Mouse (Mus musculus) fibroblast of lung, adult 2 months (primary cell): ENCODE results near the gene Pnp.
"Not testable (repeated sequence)": the region's sequence is repeated elsewhere in the genome, so short reads cannot be mapped to it uniquely, and the experiment has no call there.

Source experiments
- DNase-seq: peaks from one replicate; pipeline ENCODE4 v3.0.0-alpha.2; 2011; ENCODE audit warnings: low read depth

Pnp gene

DNA sequence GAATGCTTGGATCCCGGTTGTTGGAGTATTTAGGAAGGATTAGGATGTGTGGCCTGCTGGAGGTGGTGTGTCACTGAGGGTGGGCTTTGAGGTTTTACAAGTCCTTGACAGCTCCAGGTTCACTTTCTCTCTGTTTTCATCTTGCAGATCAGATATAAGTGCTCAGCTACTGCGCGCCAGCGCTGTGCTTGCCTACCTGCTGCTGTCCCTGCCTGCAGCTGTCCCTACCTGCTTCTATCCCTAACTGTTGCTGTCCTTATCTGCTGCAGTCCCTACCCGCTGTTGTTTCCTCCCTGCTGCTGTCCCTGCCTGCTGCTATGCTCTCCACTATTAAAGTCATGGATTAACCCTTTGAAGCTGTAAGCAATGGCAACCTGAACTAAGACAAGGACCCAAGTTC is 44.1 kb downstream of the Pnp start:
- no peak for DNase-seq

DNA sequence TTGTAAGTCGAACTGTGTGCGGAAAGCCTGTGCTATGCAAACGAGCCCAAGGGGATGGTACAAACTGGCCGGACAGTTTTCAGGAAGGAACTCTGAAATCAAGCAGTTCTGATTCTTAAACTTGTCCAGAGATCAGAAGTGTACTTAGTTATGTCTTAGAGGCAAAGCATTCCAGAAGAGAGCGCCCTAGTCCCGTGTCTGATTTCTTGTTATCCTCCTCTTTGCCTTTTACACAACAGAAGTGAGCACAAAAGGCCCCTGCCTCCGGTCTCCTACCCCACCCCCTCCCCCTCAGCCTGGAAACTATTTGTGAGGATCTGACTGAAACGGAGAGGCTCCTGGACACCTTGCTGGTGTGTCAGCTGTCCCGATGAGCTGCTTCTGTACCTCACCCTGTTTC is 45.8 kb downstream of the Pnp start:
- no peak for DNase-seq

DNA sequence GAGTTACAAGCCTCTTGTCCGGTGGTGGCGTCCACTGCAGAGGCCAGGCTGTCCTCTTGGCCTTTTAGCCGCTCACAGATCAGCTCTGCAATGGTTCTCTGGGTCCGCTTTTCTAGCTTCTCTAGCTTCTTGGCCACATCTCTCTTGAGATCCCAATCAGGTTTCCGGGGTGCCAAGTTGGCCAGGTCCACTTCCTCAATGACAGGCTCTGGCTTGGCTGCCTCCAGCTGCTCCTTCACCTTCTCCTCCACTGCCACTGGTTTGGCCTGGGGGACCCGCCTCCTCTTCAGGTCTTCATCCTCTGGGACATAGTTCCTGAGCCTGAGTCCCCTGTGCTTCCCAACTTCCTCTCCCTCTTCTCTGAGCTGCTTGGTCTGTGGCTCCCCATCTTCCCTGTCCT is 47.6 kb downstream of the Pnp start:
- not testable (repeated sequence) for DNase-seq

DNA sequence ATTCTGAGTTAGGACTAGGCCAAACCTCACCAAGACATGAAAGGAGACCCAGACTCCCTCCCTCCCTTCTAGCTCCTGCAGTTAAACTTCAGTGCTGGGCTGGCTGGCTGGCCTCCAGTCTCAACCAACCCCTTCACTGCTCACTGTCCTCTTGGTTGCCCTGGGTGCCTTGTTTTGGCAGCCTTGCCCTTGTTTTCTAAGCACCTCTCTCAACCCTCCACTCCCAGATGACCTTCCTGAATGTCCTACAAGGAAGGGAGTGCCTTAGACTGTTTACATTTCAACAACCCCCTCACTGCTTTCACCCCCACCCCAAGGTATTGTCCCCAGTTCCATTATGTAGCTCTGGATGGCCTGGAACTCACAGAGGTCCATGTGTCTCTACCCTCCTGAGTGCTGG is 48.7 kb downstream of the Pnp start:
- no peak for DNase-seq

DNA sequence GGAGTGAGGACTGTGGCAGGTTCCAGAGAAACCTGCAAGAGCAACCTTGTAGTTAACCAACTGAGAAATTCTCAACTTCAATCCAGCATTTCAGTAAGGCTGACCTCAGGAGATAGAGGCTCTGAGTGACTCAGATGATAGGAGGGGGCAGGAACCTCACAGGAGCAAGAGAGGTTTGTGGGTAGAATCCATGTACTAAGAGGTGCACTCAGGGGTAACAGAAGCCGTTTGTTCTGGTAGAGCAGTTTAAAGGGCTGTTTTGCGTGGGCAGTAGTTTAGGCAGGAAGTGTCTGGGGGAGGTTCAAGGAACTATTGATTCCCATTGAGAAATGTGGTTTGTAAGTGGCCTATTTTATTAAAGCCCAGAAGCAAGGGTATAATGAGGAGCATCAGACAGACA is 50.3 kb downstream of the Pnp start:
- peak; percentile 44 for DNase-seq

DNA sequence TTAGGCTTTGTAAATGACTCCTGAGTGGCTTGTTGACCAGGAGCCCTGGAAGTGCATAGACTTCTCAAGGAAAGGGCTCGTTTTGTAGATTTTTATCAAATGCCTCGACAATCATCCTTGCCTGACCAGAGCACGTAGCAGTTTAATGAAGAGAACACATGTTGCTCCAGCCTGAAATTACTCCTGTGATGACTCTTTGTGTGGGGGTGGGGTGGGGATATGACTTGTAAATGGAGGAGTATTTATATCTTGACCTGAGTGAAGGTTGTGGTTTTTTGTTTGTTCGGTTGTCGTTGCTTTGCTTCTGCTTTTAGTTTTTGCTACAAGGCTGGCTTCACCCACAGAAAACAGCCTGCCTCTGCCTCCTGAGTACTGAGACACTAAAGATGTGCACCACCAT is 51.0 kb downstream of the Pnp start:
- no peak for DNase-seq

DNA sequence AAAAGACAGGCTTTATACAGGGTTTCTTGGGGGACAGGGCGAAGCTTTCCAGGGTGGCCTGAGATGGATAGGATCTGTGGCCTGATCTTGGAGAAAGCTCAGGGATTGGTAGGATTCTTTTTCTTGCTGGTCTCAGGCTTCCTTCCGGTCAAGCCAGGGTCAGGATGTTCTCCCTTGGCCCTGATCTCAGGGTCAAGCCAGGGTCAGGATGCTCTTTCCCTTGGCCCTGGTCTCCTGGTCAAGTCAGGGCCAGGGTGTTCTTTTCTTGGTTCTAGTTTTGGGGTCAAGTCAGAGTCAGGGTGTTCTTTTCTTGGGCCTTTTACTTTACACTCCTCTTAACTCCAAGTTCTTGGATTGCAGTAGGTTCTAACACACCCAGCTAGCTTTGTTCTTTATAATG is 56.8 kb downstream of the Pnp start:
- no peak for DNase-seq

DNA sequence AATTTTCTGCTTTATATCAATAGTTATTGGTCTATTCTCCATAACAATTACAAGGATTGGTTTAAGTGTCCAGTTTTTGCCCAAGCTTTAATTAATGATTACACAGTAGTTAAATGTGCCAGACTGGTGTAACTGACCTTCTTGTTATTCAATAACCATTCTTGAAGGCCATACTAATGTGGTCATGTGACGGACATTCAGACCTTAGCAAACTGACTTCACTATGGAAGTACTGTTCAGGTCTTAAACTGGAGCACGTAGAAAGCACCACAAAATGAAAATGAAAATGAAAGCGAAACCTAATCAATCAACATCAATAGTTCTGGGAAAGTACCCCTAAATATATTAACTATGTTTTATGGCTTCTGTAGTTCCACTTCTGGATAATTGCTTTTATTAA is 60.2 kb downstream of the Pnp start:
- DNase-seq: no peak

DNA sequence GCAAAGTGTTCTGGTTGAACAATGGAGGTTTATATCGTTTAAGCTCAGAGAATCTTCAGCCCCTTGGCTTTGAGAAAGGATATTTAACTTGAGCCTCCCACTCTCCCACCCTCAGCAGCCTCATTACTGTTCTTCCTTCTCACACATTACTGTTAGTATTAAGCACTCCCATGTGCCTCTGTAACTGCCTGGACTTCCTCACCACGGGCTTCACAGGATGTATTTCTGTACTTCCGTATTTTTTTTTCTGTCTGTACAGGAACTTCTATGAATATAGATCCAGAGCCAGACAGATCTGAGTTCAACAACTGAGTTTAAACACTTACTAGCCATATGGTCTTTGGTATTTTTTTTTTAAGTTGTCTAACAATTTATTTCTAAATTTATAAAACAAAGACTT is 66.2 kb downstream of the Pnp start:
- DNase-seq: no peak

DNA sequence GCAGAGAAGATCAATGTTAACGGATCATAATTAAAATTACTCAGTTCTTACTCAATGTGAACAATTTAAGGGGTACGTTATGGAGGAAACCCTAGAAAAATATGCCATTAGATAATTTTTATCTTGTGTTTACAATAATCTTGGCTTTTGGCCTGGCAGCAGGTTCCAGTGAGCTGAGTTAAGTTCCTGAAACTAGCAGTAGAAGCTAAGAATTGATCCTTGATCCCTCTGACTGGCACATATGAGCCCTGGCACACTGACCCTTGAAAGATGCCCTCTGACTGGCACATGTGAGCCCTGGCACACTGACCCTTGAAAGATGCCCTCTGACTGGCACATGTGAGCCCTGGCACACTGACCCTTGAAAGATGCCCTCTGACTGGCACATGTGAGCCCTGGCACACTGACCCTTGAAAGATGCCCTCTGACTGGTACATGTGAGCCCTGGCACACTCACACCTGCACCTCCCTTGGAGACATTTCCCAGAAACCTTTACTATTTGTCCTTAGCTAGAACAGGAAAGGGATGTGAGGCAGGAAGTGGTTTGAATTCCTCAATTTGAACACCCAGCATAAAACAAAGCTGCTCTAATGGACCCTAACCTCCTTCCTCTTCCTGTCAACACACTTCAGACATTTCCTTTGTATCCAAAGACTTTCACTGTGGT is 67.3 kb downstream of the Pnp start:
- DNase-seq: no peak

DNA sequence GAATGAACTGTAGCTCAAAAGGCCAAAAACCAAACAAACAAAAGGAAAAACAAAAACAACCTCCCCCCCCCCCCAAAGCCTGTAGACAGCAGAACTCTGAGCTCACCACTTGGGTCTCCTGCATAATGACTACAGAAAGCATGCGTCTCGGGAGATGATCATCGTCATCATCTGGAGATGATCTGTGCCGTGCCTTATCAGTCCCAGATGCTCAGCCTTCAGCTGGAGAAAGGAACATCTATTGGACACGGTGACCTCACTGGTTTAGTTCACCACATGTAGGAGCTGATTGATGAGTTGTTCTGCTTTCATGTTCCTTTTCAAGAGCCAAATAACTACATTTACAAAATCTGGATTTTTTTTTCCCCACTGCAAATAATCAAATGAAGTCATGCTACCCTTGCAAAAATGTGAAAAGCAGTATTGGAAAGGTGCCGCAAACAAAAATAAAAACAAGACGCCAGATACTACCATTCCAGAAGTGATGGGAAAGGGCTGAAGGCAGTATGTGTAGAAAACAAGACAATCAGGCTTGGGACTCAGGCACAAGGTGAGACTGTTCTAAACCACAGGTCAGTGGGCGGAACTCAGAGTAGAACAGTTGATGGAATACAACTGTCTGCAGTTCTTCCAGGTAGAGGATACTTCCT is 76.4 kb downstream of the Pnp start, which contains the start of gene Rnase10:
TSS of gene Rnase10 (plus strand) at position 600 of the 650 bp plus-strand sequence.
- peak; percentile 27 for DNase-seq

DNA sequence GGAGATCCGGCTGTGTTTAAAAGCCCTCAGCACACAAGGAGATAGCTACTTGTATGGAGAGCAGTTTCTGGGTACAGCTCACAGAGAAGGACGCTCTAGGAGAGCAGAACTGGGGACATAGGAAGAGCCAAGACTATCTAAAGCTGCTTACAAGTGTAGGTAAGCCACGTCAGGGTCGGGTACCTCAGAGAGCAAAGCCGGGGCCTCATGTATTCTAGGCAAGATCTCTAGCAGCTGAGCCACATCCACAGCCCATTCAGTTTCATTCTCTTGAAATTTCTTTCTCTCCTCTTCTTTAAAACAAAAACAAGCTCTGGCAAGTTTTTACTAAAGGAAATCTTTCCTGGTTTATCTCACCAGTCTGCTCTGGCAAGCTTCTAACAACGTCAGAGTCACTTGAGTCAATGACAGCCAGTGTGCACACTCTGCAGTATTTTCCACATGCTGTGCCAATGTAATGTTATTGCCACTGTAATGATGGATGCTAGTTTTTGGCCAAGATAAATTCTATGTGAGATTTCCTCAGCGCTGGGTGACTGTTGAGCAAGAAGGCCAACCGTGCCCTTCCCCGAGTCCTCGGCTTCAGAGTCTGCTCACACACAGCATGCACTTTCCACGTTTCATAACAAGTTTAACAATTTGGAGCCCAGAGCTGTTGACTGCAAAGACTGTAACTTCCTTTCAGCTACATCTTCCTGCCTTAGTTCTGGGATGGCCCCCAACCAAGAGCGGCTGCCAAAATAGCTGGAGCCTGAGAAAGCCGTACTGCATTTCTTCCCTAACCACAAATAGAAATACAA is 77.2 kb downstream of the Pnp start:
- peak; percentile 99 for DNase-seq

DNA sequence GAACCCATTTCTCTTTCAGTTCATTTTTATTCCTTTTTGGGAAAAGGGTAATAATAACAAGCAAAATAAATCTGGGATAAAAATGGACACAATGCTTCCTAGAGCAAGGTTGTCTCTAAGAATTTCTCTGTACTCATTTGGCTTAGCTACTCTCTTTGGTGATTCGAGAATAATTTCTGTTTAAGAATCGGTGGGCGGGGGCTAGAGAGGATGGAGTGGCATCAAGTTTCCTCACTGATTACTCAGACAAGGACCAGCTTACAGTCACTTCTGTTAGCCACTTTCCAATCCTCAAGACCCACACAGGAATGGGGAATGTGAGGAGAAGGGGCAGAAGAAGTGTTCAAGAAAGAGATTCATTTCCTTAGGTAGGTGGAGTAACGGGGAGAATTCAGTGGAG is 77.9 kb downstream of the Pnp start:
- DNase-seq: no peak

DNA sequence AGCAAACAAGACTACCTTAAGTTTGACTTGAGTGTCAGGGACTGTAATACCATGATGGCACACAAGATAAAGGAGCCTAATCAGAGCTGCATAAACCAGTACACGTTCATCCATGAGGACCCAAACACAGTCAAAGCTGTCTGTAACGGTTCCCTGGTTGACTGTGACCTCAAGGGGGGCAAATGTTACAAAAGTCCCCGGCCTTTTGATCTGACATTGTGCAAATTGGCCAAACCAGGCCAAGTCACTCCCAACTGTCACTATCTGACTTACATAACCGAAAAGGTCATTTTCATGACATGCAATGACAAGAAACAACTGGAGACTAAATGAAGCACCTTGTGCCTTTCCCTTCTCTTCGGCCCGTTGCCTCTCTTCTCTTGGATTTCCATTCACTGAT is 78.7 kb downstream of the Pnp start:
- no peak for DNase-seq

DNA sequence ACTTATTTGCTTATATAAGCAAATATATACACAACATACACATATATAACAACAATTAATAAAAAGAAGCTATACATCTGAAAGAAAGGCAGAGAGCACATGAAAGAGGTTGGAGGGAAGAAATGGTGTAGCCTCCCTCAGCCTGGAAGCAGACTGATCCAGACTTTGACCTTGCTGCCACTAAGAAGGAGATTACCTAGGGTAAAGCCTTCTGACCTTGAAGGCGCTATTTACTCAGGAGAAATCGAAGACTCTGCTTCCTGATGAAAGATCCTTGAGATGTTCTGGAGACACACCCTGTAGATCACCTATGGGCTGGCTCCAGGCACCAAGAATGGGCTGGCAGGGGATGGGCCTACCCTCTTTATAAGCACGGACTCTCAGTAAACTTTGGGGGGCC is 83.8 kb downstream of the Pnp start:
- not testable (repeated sequence) for DNase-seq
